ENCODE assay signal across 12 mouse cellular contexts in the genomic region with DNA sequence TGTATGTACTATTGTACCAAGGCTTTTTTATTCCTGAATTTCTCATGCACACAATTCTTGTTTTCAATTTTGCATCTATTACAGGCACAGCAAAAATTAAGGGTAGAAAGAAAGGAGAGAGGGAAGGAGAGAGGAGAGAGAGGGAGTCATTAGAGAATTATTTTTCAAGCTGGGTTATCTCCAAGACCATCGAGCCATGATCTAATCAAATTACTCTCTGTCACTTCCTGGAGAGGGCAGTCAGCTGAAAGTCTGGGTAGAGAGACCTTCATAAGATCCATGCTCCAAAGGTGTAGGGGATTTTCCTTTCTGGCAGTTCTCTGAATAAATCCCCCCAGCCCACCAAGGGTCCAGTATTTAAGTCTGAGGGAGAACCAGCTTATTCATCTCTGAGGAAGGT.
"Had no signal": no experiment of that assay in that cellular context is flagged by ENCODE, and none has a peak within 500 bp of the region (broad histone marks: within the 10 kb centered on the region; RNA-seq: fewer than 3 reads in every experiment).

No protein-coding gene starts in this region.

- DNase-seq: gastrocnemius, postnatal 14 days; gastrocnemius, postnatal 36 days; heart, adult 11 months; heart, adult 2 months; heart, postnatal 4 days; kidney, adult 18-20 months; kidney, adult 8-10 months; kidney, postnatal 10 days; kidney, postnatal 25 days; kidney, postnatal 4 days; liver; liver, embryonic 13.5 days had no signal
